Mouse (Mus musculus) splenic B cell, adult 2 months (primary cell): Measurements from ENCODE around the gene Ppara.
A peak's percentile ranks its signal among the peaks of the same experiment; 100 is the strongest.

Experiments
- DNase-seq: peaks from one replicate; pipeline ENCODE4 v3.0.0-alpha.2; 2011; ENCODE audit warnings: low read depth, low spot score
- H3K27me3 ChIP-seq: 2 replicates; pipeline ENCODE4 v1.6.1; 2012; ENCODE audit warnings: mild to moderate bottlenecking, low read length, moderate library complexity, mixed read lengths; ENCODE audit not compliant: control insufficient read depth, poor library complexity, insufficient read depth, severe bottlenecking
- H3K36me3 ChIP-seq: 2 replicates; pipeline ENCODE4 v1.6.1; 2012; ENCODE audit warnings: mild to moderate bottlenecking, low read length, moderate library complexity, mixed read lengths; ENCODE audit not compliant: control insufficient read depth, poor library complexity, insufficient read depth, severe bottlenecking

Gene Ppara

DNA sequence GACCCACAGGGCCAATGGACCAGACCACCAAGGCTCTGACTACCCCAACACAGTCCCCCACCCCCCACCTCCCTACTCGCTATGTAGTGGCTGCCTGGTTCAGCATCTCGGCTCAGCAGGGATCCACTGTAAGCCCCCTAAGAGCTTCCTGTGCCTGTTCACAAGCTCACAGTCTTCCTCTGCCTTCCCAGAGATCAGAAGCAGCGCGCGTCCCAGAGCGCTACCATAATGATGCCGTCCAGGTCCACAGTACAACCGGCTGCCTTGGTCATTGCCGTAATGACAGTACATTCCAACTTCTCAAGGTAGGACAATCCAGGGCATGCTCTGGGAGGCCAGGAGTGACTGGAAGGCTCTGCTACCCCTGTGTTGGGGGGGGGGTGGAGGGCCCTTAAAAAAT lies 34.1 kb upstream of the Ppara start:
- peaks cover 6% of the 10 kb centered on the region for H3K36me3 ChIP-seq
- no peak for DNase-seq
- H3K27me3 ChIP-seq: no peaks in the 10 kb centered on the region

DNA sequence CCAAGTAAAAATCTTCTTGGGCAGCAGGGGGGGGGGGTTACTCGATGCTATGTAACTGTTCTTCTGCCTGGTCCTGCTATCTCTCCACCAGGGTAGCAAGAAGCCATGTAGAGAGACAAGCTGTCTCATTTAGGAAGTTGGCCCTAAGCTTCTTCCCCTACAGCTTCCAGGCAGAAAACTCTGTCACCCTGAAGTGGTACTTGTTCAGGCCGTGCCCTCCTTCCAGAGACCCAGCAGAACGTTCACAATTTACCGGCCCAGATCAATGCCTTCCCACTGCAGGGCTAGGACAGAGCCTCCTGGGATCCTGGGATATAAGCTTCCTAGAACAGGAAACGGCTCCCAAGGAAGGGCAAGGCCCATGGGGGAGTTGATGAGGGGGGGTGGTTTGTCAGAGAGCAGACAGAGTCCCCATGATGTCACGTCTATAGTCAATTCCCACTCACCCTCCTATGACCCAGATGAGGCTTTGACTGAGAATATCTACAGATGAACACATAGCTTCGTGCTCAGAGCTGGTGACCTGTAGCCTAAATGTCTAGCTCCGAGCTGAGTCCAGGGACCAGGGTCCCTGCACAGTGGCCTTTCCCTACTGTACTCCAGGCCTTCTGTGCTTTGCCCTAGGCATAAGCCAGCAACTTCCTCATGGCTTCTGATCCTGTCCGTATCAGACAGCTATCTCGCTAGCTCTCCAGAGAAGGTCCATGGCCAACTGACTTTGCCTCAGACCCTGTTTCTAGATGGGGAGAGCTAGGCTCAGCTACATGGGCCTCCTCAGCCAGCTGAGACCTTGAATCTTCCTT lies 33.5 kb upstream of the Ppara start:
- Histone ChIP-seq H3K27me3 (no peaks in the 10 kb centered on the region), H3K36me3 (peaks cover 6% of the 10 kb centered on the region)
- DNase-seq: no peak

DNA sequence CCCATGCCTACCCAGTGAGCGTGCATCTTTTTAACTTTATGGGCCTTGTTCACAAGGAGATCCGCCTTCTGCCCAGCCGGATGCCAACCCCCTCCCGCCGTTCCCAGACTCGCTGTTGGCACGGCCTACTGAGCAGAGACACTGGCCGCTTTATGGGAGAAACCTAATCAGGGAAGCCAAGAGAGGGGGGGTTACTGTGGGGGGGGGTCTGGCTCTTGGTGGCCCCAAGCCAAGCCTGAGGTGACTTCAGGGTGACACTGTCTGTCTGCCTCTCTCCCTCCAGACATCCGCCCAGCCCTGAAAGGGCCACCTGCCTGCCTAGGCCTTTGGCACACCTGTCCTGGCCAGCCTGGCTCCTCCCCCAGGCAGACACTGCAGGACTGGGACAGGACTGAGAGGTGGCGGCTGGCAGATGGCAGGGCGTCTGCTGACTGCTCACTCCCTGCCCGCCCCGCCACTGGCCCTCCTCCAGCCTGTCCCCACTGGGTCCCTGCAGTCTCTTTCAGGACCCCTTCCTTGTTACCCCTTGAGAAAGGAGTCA lies 32.3 kb upstream of the Ppara start:
- Histone ChIP-seq H3K36me3 (peaks cover 9% of the 10 kb centered on the region), H3K27me3 (no peaks in the 10 kb centered on the region)
- DNase-seq: no peak

DNA sequence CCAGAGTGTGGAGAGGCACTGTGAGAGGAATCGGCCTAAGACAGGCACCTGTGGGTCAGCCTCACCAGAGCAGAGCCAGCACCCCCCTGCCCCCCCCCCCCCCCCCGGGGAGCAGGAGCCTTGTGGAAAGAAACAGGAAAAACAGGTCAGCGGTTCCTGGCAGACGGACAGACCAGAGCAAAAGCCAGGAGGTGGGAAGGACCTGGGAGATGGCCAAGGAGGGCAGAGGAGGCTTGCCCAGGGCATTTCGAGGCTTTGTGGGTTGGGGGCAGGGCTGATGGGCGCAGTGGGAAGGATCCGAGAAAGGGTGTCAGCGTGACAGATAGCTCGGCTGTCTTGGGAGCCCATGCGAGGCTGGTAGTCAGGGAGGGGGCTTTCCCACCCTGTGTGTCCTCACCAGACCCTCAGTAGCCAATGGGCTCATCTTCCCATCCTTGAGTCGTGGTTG lies 31.6 kb upstream of the Ppara start:
- Histone ChIP-seq H3K27me3 (no peaks in the 10 kb centered on the region), H3K36me3 (peaks cover 9% of the 10 kb centered on the region)
- DNase-seq: no peak

DNA sequence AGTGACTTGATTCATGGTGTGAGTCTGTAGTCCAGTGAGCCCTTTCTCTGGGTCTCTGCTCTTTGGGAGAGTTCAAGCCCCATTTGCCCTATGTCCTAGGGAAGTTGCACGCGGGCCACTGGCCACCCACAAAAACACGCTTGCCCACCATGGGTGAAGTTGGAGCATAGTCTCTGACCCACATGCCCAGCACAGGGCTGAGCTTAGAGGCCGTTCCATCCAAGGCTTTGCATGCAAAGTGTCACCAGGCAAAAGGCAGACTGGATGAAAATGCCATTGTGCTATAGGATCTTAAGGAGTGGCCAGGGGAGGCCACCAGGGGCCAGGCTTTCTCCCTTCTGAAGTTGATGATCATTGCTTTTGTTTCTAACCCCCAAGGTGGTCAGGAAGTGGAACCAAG lies 30.9 kb upstream of the Ppara start:
- no peak for DNase-seq
- Histone ChIP-seq H3K36me3 (peaks cover 9% of the 10 kb centered on the region), H3K27me3 (no peaks in the 10 kb centered on the region)

DNA sequence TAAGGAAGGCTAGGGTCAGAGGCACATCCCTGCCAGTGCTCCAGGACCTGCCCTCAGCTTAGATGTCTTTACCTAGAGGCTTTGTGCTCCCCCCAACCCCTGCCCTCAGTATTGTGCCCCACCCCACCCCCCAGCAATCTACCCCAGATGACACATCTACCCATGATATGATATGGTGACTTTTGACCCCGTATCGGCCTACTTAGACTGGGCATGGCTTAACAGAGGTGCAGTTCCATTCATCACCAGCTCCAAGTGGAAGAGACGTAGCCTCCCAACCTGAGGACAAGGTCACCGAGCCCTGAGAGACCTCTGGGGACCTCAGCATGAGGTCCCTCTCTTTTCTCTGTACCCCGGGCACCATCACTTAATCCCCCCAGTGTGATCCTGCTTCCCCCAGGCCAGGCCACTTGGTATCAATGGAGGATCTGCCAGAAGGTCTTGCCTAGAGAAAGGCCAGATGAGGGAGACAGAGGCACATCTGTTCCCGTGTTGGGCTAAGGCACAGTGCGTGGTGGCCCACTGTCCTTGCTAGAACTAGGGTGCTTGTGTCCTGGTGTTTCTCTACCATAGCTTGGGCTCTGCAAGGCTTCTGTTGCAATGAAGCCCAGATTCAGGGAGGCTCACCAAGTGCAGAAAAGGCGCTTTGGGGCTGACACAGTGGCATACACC lies 30.3 kb upstream of the Ppara start:
- DNase-seq: no peak
- Histone ChIP-seq H3K36me3 (peaks cover 9% of the 10 kb centered on the region), H3K27me3 (no peaks in the 10 kb centered on the region)

DNA sequence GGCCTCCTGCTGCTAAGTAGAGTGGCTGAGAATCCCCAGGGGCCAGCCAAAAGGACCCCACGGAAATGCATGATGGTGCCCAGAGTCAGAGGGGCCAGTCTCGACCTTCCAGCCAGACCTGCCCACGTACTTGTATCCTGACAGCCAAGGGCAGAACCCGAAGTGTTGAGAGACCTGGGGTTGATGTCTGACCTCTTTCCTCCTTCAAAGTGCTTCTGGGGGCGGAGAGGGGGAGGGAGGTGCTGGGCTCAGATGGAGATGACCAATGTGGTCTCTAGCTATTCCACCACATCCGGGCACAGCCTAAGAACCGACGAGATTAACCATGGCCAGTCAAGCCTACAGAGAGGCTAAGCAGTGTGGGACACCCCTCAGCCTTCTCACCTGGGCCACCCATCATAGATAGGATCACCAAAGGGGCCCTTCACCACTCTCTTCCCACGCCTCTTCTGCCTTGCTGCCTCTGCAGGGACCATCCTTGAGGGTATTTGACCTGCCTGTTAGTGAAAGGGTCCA lies 29.7 kb upstream of the Ppara start:
- peaks cover 9% of the 10 kb centered on the region for H3K36me3 ChIP-seq
- DNase-seq: no peak
- no peaks in the 10 kb centered on the region for H3K27me3 ChIP-seq

DNA sequence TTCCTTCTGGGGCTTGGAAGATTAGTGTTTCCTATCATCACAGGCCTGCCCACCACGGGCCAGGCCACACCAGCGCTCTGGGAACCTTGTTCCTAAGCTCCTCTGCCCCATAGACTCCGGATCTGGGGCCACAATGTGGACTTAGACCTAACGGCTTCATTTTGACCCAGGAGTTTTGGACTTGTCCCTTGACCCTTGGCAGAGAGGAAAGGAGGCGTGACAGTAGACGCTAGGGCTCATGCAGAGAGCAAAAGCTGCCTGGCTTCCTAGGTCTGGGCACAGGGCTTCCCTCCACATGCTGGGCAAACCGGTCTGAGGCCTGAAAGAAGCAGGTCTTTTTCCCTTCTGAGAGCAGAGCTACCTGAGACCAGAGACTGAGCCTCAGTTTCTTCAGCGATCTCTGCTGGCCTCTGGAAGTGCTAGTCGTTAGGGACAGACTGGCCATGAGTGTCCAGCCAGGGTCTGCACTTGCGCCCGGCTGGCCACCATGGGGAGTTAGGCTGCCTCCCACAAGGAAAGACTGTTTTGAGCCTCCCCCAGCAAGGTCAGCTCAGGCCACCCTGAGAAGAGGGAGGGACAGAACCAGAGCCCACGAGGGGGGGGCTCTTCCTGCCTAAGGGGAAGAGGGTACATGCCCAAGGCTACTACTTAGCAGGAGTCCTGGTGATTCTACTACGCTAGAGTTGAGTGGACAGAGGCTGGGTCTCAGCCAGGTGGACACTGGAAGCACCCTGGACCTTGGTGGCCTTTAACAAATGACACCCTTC lies 29.0 kb upstream of the Ppara start:
- Histone ChIP-seq H3K27me3 (no peaks in the 10 kb centered on the region), H3K36me3 (peaks cover 9% of the 10 kb centered on the region)
- no peak for DNase-seq

DNA sequence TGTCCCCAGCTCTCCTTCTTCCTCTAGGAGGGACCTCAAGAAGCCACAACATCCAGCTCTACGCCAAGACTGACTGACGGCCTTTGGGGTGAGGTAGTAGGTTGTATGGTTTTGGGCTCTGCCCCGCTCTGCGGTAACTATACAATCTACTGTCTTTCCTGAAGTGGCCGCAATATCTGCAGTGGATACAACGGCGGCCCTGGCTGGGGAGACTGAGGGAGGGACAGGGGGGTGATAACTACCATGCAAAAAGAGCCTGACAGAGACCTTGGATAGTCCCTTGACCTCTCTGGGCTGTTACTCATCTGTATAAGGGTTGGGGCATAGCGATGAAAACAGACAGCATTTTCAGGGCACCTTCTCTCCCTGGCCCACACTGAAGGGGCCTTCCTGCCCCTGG lies 28.3 kb upstream of the Ppara start:
- peaks cover 9% of the 10 kb centered on the region; the same call in 1 of the 2 replicates for H3K36me3 ChIP-seq

DNA sequence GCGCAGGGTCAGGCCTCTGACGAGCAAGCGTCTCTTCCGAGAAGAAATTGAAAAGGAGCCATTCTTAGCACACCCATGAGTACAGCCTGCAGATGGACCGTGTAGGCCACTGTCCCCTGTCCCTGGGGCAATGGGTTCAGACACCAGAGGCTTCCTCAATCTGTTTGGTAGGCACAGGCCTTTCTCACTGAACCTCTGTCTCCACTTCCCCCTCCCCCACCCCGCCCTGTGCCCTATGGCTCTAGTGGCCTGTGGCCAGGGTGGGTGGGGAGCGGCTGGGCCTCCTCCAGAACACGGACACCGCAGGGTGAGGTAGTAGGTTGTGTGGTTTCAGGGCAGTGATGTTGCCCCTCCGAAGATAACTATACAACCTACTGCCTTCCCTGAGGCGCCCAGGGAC lies 27.8 kb upstream of the Ppara start:
- Histone ChIP-seq H3K27me3 (no peaks in the 10 kb centered on the region), H3K36me3 (peaks cover 8% of the 10 kb centered on the region; the same call in 1 of the 2 replicates)
- DNase-seq: no peak

More for the DNA sequence above, 28.3 kb upstream of the Ppara start:
- H3K27me3 ChIP-seq: no peaks in the 10 kb centered on the region
- DNase-seq: no peak

DNA sequence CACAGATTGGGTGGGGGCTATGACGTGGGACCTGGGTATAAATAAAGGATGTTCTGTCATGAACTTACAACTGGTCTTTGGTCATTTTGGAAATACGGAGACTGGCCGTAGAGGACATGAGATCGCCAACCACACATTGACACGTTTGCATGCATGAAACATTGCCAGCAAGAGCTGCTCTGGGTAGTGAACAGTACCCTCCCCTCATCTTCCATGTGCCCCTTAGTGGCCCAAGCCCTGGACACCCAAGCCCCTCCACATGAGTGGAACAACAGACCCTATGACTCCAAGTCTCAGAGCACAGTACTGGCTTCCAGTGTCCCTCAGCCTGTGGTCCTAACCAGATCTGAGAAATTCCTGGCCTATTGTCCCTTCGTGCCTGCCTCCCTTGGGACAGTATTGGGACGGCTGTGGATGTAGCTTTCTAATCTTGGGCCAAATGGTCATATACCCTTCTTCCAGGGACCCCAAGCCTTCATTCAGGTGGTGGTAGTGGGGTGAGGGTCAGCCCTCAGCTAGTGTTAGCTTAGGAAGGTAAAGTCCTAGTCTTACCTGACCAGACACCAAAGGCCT lies 27.2 kb upstream of the Ppara start:
- H3K36me3 ChIP-seq: peaks cover 5% of the 10 kb centered on the region; the same call in 1 of the 2 replicates
- H3K27me3 ChIP-seq: no peaks in the 10 kb centered on the region
- no peak for DNase-seq

DNA sequence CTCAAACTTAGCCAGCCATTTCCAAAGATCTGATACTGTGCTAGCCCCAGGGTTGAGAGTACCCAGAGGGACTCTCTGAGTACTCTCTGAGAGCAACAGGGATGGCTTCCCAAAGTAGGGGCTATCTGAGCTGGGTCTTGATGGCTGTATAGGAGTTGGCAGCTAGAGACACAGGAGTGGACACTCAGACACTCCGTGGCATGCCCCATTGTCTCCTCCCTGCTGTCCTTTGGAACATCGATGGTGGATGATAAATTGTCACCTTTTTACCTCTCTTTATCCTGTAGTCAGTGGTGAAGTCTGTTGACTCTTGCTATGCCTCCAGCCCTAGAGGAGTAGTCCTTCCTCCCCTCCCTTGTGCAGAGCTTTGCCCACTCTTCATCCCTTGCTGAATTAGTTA lies 26.6 kb upstream of the Ppara start:
- DNase-seq: no peak
- Histone ChIP-seq H3K36me3 (peaks cover 5% of the 10 kb centered on the region; the same call in 1 of the 2 replicates), H3K27me3 (no peaks in the 10 kb centered on the region)

DNA sequence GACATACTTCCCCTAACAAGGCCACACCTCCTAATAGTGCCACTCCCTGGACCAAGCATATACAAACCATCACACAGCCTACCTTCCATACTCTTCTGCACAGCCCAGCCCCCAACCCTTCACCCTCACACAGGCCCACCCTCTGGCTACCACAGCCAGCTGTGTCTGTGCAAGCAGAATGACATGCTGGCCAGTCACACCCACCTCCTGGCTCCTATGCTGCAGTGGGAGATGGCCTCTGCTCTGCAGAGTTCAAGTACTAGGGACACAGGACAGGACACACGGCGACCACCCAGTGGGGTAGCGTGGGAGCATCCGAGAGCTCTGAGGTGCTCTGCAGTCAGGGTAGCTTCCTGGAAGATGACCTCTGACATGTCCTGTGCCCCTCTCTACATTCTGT lies 25.9 kb upstream of the Ppara start:
- Histone ChIP-seq H3K36me3 (peaks cover 5% of the 10 kb centered on the region; the same call in 1 of the 2 replicates), H3K27me3 (no peaks in the 10 kb centered on the region)
- no peak for DNase-seq

DNA sequence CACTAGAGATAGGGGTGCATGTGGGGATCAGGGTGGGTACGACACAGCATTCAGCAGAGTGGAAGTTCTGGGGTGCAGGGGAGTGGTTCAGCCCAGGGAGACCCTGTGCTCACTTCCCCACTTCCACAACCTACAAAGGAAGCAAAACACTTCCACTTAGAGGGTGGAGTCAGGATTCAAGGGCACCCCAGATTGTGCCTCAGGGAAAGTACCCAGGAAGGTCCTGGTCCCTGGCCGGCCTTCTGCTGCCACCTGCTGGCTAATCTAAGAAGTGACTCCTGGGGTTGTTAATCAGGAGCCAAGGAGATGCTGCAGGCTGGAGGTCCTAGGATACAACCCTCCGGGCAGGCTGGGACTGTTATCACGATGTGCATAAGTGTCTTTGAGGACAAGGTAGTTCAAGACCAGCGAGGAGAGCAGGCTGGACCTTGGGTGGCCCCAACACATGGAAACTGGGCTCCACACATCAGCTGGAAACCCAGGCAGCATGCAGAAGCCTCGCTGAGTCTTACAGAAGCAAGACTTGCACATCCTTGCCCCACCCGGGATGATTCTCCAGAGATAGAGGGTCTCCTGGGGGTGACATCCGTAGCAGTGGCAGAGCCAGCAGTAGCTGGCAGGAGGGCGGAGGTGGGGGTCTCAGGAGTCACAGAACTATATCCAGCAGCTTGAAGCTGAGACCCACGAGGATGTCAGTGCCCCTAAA lies 25.4 kb upstream of the Ppara start:
- no peaks in the 10 kb centered on the region for H3K27me3 ChIP-seq
- peaks cover 5% of the 10 kb centered on the region; the same call in 1 of the 2 replicates for H3K36me3 ChIP-seq
- DNase-seq: peak; percentile 82
